Mouse (Mus musculus): ENCODE measurements around the gene Bach1. TPM values are rescaled to one million over a fixed set of nuclear protein-coding genes. Genes with fewer than 3 reads are reported as not detected.
"Not testable (repeated sequence)": the region's sequence is repeated elsewhere in the genome, so short reads cannot be mapped to it uniquely, and the experiment has no call there.

The Bach1 gene
- total and polyA plus RNA-seq, 3 experiments: 11.4 to 20.9 (median 13.4) TPM

GRCm38 (mm10) chr16:87686458-87686857 is 12.3 kb upstream of the Bach1 start:
- no peaks in the 10 kb centered on the region for H3K9me3 ChIP-seq (replicated peaks; ENCODE audit: low read length)
- H3K27me3 ChIP-seq (replicated peaks): no peaks in the 10 kb centered on the region
- H3K27ac ChIP-seq (ENCODE audit: insufficient read depth, low read depth): no peak overlapping the region
- H3K4me1 ChIP-seq (ENCODE audit: control insufficient read depth in 1 of 2, insufficient read depth in 2 of 2): peaks cover 4 to 9% of the 10 kb centered on the region in 2 experiments
- DNase-seq (ENCODE audit: extremely low read depth): no peak
- in situ Hi-C loops (cut with MboI; ENCODE audit: low pct_ligation_motif_present, low pct_unique_long_range_greater_than_20kb, low sequenced_read_pairs): no loop called here
- dilution Hi-C loops (cut with MboI; ENCODE audit: extremely low pct_ligation_motif_present, extremely low pct_unique_long_range_greater_than_20kb, low sequenced_read_pairs): no loop called here
- TF ChIP-seq E2F4 (IDR thresholded peaks at IDR 0.05; ENCODE audit: insufficient replicate concordance, low read depth, low read length) (no peak), HCFC1 (IDR thresholded peaks at IDR 0.05; ENCODE audit: low read depth, low read length) (no peak)
- H3K4me3 ChIP-seq (replicated peaks in 1 of 3; ENCODE audit: low read depth in 2 of 3, low read length in 2 of 3, poor library complexity in 1 of 3): no peak overlapping the region
- H3K4me2 ChIP-seq (ENCODE audit: insufficient read depth, low read depth, poor library complexity, severe bottlenecking): no peak overlapping the region
- H3K9ac ChIP-seq (ENCODE audit: insufficient read depth, low read depth): no peak overlapping the region
- no peaks in the 10 kb centered on the region for H3K79me2 ChIP-seq (replicated peaks; ENCODE audit: control insufficient read depth, extremely low read depth, insufficient read depth, poor library complexity, severe bottlenecking)
- H3K36me3 ChIP-seq (replicated peaks in 1 of 2; ENCODE audit: control insufficient read depth in 1 of 2, insufficient read depth in 1 of 2, low read length in 1 of 2): no peaks in the 10 kb centered on the region

DNA sequence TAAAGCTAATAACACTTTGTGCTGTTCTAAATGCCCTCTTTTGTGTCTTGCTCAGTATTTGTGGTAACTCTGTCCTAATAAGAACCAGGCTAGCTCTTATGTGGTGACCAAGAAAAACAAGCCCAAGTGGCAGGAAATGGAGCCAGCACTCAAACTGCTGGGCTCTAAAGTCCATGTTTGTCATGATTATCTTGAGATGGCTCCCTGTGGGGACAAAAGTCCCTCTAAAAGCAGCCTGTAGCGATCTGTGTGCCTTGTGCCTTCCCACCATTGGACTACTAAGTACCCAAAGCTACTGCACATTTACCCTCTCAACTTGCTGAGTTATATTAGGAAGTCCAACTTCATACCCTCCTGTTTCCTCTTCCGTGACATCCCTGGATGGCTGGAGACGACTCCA is 11.4 kb upstream of the Bach1 start:
- Histone ChIP-seq H3K27ac (ENCODE audit: insufficient read depth, low read depth) (no peak overlapping the region), H3K9me3 (replicated peaks; ENCODE audit: low read length) (no peaks in the 10 kb centered on the region), H3K4me2 (ENCODE audit: insufficient read depth, low read depth, poor library complexity, severe bottlenecking) (no peak overlapping the region), H3K9ac (ENCODE audit: insufficient read depth, low read depth) (no peak overlapping the region), H3K36me3 (replicated peaks in 1 of 2; ENCODE audit: control insufficient read depth in 1 of 2, insufficient read depth in 1 of 2, low read length in 1 of 2) (no peaks in the 10 kb centered on the region), H3K79me2 (replicated peaks; ENCODE audit: control insufficient read depth, extremely low read depth, insufficient read depth, poor library complexity, severe bottlenecking) (no peaks in the 10 kb centered on the region), H3K27me3 (replicated peaks) (no peaks in the 10 kb centered on the region), H3K4me1 (ENCODE audit: control insufficient read depth in 1 of 2, insufficient read depth in 2 of 2) (peaks cover 4 to 16% of the 10 kb centered on the region in 2 experiments), H3K4me3 (replicated peaks in 1 of 3; ENCODE audit: low read depth in 2 of 3, low read length in 2 of 3, poor library complexity in 1 of 3) (no peak overlapping the region)
- in situ Hi-C loops (cut with MboI; ENCODE audit: low pct_ligation_motif_present, low pct_unique_long_range_greater_than_20kb, low sequenced_read_pairs): no loop called here
- no peak for DNase-seq (ENCODE audit: extremely low read depth)
- TF ChIP-seq JUN (IDR thresholded peaks at IDR 0.05; ENCODE audit: insufficient read depth, low read depth, low read length) (no peak), TBP (conservative IDR thresholded peaks at IDR 0.05; ENCODE audit: low read depth, low read length) (no peak), EP300 (IDR thresholded peaks at IDR 0.05; ENCODE audit: low read length) (no peak), POLR2AphosphoS2 (IDR thresholded peaks at IDR 0.05; ENCODE audit: low read depth, low read length) (no peak), RAD21 (IDR thresholded peaks at IDR 0.05; ENCODE audit: low read depth, low read length) (no peak), KAT2A (IDR thresholded peaks at IDR 0.05; ENCODE audit: insufficient replicate concordance, low read length) (no peak), ZNF384 (IDR thresholded peaks at IDR 0.05; ENCODE audit: low read depth, low read length) (no peak), BHLHE40 (IDR thresholded peaks at IDR 0.05; ENCODE audit: low read depth, low read length) (no peak), RCOR1 (conservative IDR thresholded peaks at IDR 0.05; ENCODE audit: low read depth, low read length) (no peak), TCF12 (IDR thresholded peaks at IDR 0.05; ENCODE audit: low read depth, low read length) (no peak), HCFC1 (IDR thresholded peaks at IDR 0.05; ENCODE audit: low read depth, low read length) (no peak), CHD2 (IDR thresholded peaks at IDR 0.05; ENCODE audit: low read length) (no peak), ETS1 (conservative IDR thresholded peaks at IDR 0.05; ENCODE audit: low read depth, low read length) (no peak), E2F4 (IDR thresholded peaks at IDR 0.05; ENCODE audit: insufficient replicate concordance, low read depth, low read length) (no peak), IRF4 (IDR thresholded peaks at IDR 0.05; ENCODE audit: low read depth, low read length) (no peak)
- dilution Hi-C loops (cut with MboI; ENCODE audit: extremely low pct_ligation_motif_present, extremely low pct_unique_long_range_greater_than_20kb, low sequenced_read_pairs): no loop called here

- H3K9me3 ChIP-seq (replicated peaks; ENCODE audit: low read length); H3K4me2 ChIP-seq (ENCODE audit: insufficient read depth, low read depth, poor library complexity, severe bottlenecking); H3K36me3 ChIP-seq (replicated peaks in 1 of 2; ENCODE audit: control insufficient read depth in 1 of 2, insufficient read depth in 1 of 2, low read length in 1 of 2); H3K27ac ChIP-seq (ENCODE audit: insufficient read depth, low read depth); H3K27me3 ChIP-seq (replicated peaks); H3K79me2 ChIP-seq (replicated peaks; ENCODE audit: control insufficient read depth, extremely low read depth, insufficient read depth, poor library complexity, severe bottlenecking); H3K4me3 ChIP-seq (replicated peaks in 1 of 3; ENCODE audit: low read depth in 2 of 3, low read length in 2 of 3, poor library complexity in 1 of 3); DNase-seq (ENCODE audit: extremely low read depth); H3K9ac ChIP-seq (ENCODE audit: insufficient read depth, low read depth); in situ Hi-C loops (cut with MboI; ENCODE audit: low pct_ligation_motif_present, low pct_unique_long_range_greater_than_20kb, low sequenced_read_pairs); dilution Hi-C loops (cut with MboI; ENCODE audit: extremely low pct_ligation_motif_present, extremely low pct_unique_long_range_greater_than_20kb, low sequenced_read_pairs): not testable (repeated sequence)
- peaks cover 4 to 25% of the 10 kb centered on the region in 2 experiments for H3K4me1 ChIP-seq (ENCODE audit: control insufficient read depth in 1 of 2, insufficient read depth in 2 of 2)
These were observed 10.4 kb upstream of the Bach1 start for GRCm38 (mm10) chr16:87688328-87688727.

Data from CH12.LX (cell line).